In genomic region chr6:149308956-149309932, GRCm38 (mm10) we compare ENCODE assay signal across 8 mouse cellular contexts. TPM values are rescaled to one million over a fixed set of nuclear protein-coding genes. Genes with fewer than 3 reads are reported as not detected.
DNase-seq lines count a peak whose midpoint lies in the region; ATAC-seq lines count a peak whose summit lies in the region.

Gene Resf1, plus strand, starts transcription at chr6:149309414.

- peak; percentile 91 for ATAC-seq in common myeloid progenitor, adult 5-6 weeks (replicated peaks; ENCODE audit: low read depth, poor library complexity, severe bottlenecking)
- peak; percentile 90 for ATAC-seq in megakaryocyte progenitor cell, adult 5-6 weeks (replicated peaks; ENCODE audit: poor library complexity)

- DNase-seq in ZHBTc4 (ENCODE audit: low read depth, low spot score): peak; percentile 94
- DNase-seq in gastrocnemius, adult 8-10 months (ENCODE audit: low spot score in 2 of 2): peak; percentile 82 to 87
- peak; percentile 92 for DNase-seq in induced T-regulatory cell, adult 2 months (ENCODE audit: low read depth)
- DNase-seq in left cerebral cortex, adult 9 months (ENCODE audit: low spot score in 2 of 2): peak; percentile 65 to 84
- DNase-seq in right cerebral cortex, postnatal 14 days: peak; percentile 86
- peak; percentile 85 to 90 for DNase-seq in urinary bladder, postnatal 36 days (ENCODE audit: low spot score in 2 of 2)

RNA-seq across cellular contexts. Expression of gene Resf1, which starts in this region (rescaled TPM):
- total RNA-seq in common myeloid progenitor, adult 5-6 weeks (2017): 70.1 and 72.9 TPM in 2 replicates
- 10 to 100 TPM in 3 of 4 experiments, 1 to 10 TPM in 1; 9.4 to 17.8 (median 11.6) TPM for total RNA-seq in gastrocnemius, adult 8-10 months (2022)
- total RNA-seq in megakaryocyte progenitor cell, adult 5-6 weeks (2015): 53.1 and 54.3 TPM in 2 replicates
- total RNA-seq in megakaryocyte progenitor cell, adult 5-6 weeks (2017): 25.4 and 48.0 TPM in 2 replicates

Comparison
In these comparisons a context has a peak if more than half of its experiments do, and no peak if none do; other contexts are left out.
1. Peak in every context shown above with its lines: DNase-seq and ATAC-seq.